Mouse (Mus musculus): Measurements from ENCODE around the gene Lrrc4c.

DNA sequence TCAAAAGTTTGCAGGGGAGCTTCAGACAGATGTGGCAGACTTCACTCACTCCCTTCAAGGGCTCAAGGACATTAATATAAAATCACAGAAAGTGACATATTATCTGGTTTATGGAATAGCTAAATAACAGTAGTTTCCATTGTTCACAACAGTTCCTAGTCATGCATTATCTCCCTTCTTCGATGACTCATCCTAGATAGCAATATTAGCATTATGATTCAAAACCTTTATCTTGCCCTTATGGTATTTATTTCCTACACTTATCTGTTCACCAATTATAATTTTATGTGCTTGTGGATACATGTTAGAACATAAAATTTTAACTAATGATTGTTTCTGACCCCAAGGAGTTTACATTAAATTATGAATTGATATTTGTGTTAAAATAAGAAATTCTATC is 296.2 kb downstream of the Lrrc4c start:
- no peak for TF ChIP-seq POLR2A (IDR thresholded peaks at IDR 0.05; ENCODE audit: low read depth, low read length)
- TF ChIP-seq MAZ (IDR thresholded peaks at IDR 0.05; ENCODE audit: low read depth, low read length): no peak
- no peak for TF ChIP-seq CHD1 (IDR thresholded peaks at IDR 0.05; ENCODE audit: low read depth, low read length)
- no peak for TF ChIP-seq GABPA (IDR thresholded peaks at IDR 0.05; ENCODE audit: insufficient replicate concordance, low read depth, low read length)
- no peak for TF ChIP-seq IRF4 (IDR thresholded peaks at IDR 0.05; ENCODE audit: low read depth, low read length)
- TF ChIP-seq POLR2AphosphoS2 (IDR thresholded peaks at IDR 0.05; ENCODE audit: low read depth, low read length): no peak
- no peak for TF ChIP-seq CTCF (conservative IDR thresholded peaks at IDR 0.05 in 1 of 2, IDR thresholded peaks at IDR 0.05 in 1 of 2; ENCODE audit: low read depth in 2 of 2, low read length in 2 of 2)
- no peak for TF ChIP-seq SIN3A (IDR thresholded peaks at IDR 0.05; ENCODE audit: low read length)
- no peak for TF ChIP-seq MAFK (IDR thresholded peaks at IDR 0.05; ENCODE audit: insufficient replicate concordance, low read length)
- no peak for TF ChIP-seq USF2 (conservative IDR thresholded peaks at IDR 0.05; ENCODE audit: low read depth, low read length)
- no peak for TF ChIP-seq USF1 (IDR thresholded peaks at IDR 0.05; ENCODE audit: low read depth, low read length)
- no peak for TF ChIP-seq UBTF (IDR thresholded peaks at IDR 0.05; ENCODE audit: low read depth, low read length)
- TF ChIP-seq ZMIZ1 (IDR thresholded peaks at IDR 0.05; ENCODE audit: low read depth, low read length): no peak
- TF ChIP-seq EP300 (IDR thresholded peaks at IDR 0.05; ENCODE audit: low read length): no peak

All from CH12.LX (cell line).